Mouse (Mus musculus): Measurements from ENCODE around the gene Ccrl2. TPM values are rescaled to one million over a fixed set of nuclear protein-coding genes. Genes with fewer than 3 reads are reported as not detected.

Gene Ccrl2
- polyA plus RNA-seq, 1 experiment from 2014 or later: 0.65 TPM

DNA sequence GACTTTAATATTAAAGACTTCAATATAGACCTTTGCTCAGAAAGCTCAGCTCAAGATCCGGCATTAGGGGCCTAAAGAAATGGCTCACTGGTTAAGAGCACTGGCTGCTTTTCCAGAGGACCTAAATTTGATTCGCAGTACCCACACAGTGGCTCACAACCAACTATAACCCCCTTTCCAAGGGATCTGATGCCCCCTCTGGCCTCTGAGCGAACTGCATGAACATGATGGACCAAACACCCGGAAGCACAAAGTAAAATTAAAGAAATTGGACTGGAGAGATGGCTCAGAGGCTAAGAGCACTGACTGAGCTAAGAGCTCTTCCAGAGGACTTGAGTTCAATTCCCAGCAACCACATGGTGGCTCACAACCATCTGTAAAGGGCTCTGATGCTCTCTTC, 41.7 kb downstream of the Ccrl2 start:
- H3K27me3 ChIP-seq: no peaks in the 10 kb centered on the region
- no peak overlapping the region for H3K27ac ChIP-seq
- no peaks in the 10 kb centered on the region for H3K36me3 ChIP-seq (ENCODE audit: poor library complexity, severe bottlenecking)
- H3K9me3 ChIP-seq (replicated peaks): no peaks in the 10 kb centered on the region
- H3K4me1 ChIP-seq: no peaks in the 10 kb centered on the region
- H3K4me3 ChIP-seq: no peak overlapping the region
- no peak overlapping the region for H3K4me2 ChIP-seq
- WGBS: 78% methylated on average over 4 of the region's 4 CpGs
- H3K9ac ChIP-seq: no peak overlapping the region
- ATAC-seq: no peak

DNA sequence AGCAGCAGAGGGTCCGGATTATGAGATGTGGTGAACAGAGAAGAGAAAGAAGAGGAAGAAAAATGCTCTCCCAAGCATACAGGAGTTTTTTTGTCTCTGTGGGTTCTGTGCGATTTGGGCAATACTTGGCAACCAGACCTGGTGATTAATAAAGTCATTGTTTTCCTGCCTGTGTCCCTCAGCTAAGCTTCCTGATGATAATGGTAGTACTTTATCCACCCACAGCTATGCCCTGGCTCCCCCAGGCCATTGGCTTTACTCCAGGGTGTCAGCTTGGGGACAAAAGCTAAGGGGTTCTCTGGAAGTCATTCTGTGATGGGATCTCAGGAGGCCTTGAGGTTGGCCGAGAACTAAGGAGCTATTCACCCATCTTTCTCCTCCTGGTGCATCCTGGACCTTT, 45.3 kb downstream of the Ccrl2 start:
- 73% methylated on average over 3 of the region's 3 CpGs for WGBS
- no peaks in the 10 kb centered on the region for H3K27me3 ChIP-seq

DNA sequence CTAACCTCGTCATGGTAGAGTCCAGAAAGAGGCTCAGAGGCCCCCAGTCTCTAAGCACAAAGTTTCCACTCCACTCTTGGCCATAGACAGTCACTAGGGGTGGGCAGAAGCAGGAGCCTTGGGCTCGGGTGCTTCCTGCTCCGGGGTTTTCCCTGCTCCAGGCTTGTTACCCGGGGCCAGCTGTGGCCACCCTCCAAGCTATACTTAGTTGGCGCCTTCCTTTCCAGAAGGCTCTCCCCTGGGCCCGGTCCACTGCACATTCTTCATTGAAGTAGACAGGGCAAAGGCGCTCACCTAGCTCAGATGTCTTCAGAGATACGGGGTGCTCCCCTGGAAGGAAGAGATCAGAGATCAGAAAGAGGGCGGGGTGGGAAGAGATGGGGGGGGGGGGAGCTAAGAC, 45.8 kb downstream of the Ccrl2 start:
- no peak overlapping the region for H3K27ac ChIP-seq
- WGBS: 84% methylated on average over 9 of the region's 9 CpGs
- H3K9me3 ChIP-seq (replicated peaks): no peaks in the 10 kb centered on the region
- no peaks in the 10 kb centered on the region for H3K27me3 ChIP-seq
- no peaks in the 10 kb centered on the region for H3K4me1 ChIP-seq
- ATAC-seq: no peak
- H3K36me3 ChIP-seq (ENCODE audit: poor library complexity, severe bottlenecking): no peaks in the 10 kb centered on the region
- H3K4me3 ChIP-seq: no peak overlapping the region
- no peak overlapping the region for H3K4me2 ChIP-seq
- H3K9ac ChIP-seq: no peak overlapping the region

More for the DNA sequence above, 45.3 kb downstream of the Ccrl2 start:
- Histone ChIP-seq H3K36me3 (ENCODE audit: poor library complexity, severe bottlenecking) (no peaks in the 10 kb centered on the region), H3K4me1 (no peaks in the 10 kb centered on the region), H3K27ac (no peak overlapping the region), H3K9ac (no peak overlapping the region), H3K9me3 (replicated peaks) (no peaks in the 10 kb centered on the region), H3K4me2 (no peak overlapping the region), H3K4me3 (no peak overlapping the region)
- no peak for ATAC-seq

DNA sequence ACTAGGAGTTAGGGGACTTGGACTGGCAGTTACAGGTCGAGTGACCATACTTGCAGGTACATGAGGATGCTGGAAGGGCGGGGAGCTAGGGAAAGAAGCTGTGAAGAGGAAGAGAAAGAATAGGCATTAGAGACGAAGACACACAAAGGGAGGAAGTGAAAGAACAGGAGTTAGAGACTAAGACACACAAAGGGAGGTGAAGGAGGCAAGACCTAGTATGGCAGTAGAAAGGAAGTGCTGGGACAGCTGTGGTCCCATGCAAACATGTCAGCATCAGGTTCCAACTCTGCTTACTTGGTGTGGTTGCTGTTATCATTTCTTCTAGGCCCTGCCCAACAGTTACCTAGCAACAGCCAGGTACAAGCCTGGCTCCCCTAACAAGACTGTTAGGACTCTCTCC, 47.6 kb downstream of the Ccrl2 start:
- no peaks in the 10 kb centered on the region; the same call in 1 of the 2 replicates for H3K9me3 ChIP-seq (replicated peaks)
- no peak overlapping the region for H3K27ac ChIP-seq
- no peaks in the 10 kb centered on the region for H3K36me3 ChIP-seq (ENCODE audit: poor library complexity, severe bottlenecking)
- H3K27me3 ChIP-seq: no peaks in the 10 kb centered on the region
- no peak overlapping the region for H3K9ac ChIP-seq
- no peak overlapping the region for H3K4me3 ChIP-seq
- WGBS: 70% methylated on average over 3 of the region's 3 CpGs
- H3K4me2 ChIP-seq: no peak overlapping the region
- ATAC-seq: no peak
- H3K4me1 ChIP-seq: no peaks in the 10 kb centered on the region

DNA sequence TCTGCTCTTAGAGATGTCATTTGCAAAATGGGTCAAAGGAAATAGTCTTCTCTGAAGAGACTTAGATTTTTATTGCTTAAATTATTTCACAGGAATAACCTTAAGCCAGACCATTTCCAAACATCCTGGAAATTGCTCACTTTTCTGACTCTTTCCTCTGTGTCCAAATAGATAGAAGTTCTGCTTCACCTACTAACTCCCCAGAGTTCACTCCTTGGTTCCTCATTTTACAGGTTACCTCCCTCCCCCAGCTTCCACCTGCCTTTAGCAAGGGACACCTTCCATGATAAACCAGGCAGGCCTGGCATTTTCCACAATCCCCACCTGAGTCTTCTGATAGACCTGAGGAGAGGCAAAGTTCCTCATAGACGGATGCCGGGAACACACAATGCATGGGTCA, 50.8 kb downstream of the Ccrl2 start:
- WGBS: 94% methylated on average over 2 of the region's 2 CpGs
- ATAC-seq: no peak

More for the DNA sequence above, 50.8 kb downstream of the Ccrl2 start:
- H3K36me3 ChIP-seq (ENCODE audit: poor library complexity, severe bottlenecking): no peaks in the 10 kb centered on the region
- no peak overlapping the region for H3K9ac ChIP-seq
- no peak overlapping the region for H3K4me2 ChIP-seq
- no peak overlapping the region for H3K27ac ChIP-seq
- H3K9me3 ChIP-seq (replicated peaks): no peaks in the 10 kb centered on the region; the same call in 1 of the 2 replicates
- H3K27me3 ChIP-seq: no peaks in the 10 kb centered on the region
- H3K4me3 ChIP-seq: no peak overlapping the region
- H3K4me1 ChIP-seq: no peaks in the 10 kb centered on the region

Other genes starting within 250 kb of the Ccrl2 start
- not detected in 2 replicates for gene Prss44, start 243.5 kb downstream of the Ccrl2 start, polyA plus RNA-seq (2015; fragmentation: Nextera tagmentation; extraction: Ambion mirVana)
- not detected in 2 replicates for gene Prss43, start 230.8 kb downstream of the Ccrl2 start, polyA plus RNA-seq (2015; fragmentation: Nextera tagmentation; extraction: Ambion mirVana)
- not detected in 2 replicates for gene Prss45, start 222.9 kb downstream of the Ccrl2 start, polyA plus RNA-seq (2015; fragmentation: Nextera tagmentation; extraction: Ambion mirVana)
- gene Prss46, start 213.0 kb downstream of the Ccrl2 start, polyA plus RNA-seq (2015; fragmentation: Nextera tagmentation; extraction: Ambion mirVana): not detected in 2 replicates
- 0.11 and 0.15 TPM in 2 replicates for gene Prss50, start 199.6 kb downstream of the Ccrl2 start, polyA plus RNA-seq (2015; fragmentation: Nextera tagmentation; extraction: Ambion mirVana)
- 0.62 and 0.90 TPM in 2 replicates for gene Als2cl, start 177.6 kb downstream of the Ccrl2 start, polyA plus RNA-seq (2015; fragmentation: Nextera tagmentation; extraction: Ambion mirVana)
- gene Tmie, start 177.4 kb downstream of the Ccrl2 start, polyA plus RNA-seq (2015; fragmentation: Nextera tagmentation; extraction: Ambion mirVana): 0.16 and 0.22 TPM in 2 replicates
- not detected in 2 replicates for gene Fam240a, start 140.7 kb downstream of the Ccrl2 start, polyA plus RNA-seq (2015; fragmentation: Nextera tagmentation; extraction: Ambion mirVana)
- not detected in 2 replicates for gene Tdgf1, start 111.4 kb downstream of the Ccrl2 start, polyA plus RNA-seq (2015; fragmentation: Nextera tagmentation; extraction: Ambion mirVana)
- 0.13 and 0.34 TPM in 2 replicates for gene Lrrc2, start 106.0 kb downstream of the Ccrl2 start, polyA plus RNA-seq (2015; fragmentation: Nextera tagmentation; extraction: Ambion mirVana)
- gene Rtp3, start 66.9 kb downstream of the Ccrl2 start, polyA plus RNA-seq (2015; fragmentation: Nextera tagmentation; extraction: Ambion mirVana): not detected in 2 replicates
- gene Ltf, start 38.2 kb downstream of the Ccrl2 start, polyA plus RNA-seq (2015; fragmentation: Nextera tagmentation; extraction: Ambion mirVana): 0.81 TPM in 1 of 2 replicates, not detected in the other
- 40.4 and 42.1 TPM in 2 replicates for gene Lrrfip2, start 60.1 kb upstream of the Ccrl2 start, polyA plus RNA-seq (2015; fragmentation: Nextera tagmentation; extraction: Ambion mirVana)
- 35.1 and 41.0 TPM in 2 replicates for gene Mlh1, start 214.3 kb upstream of the Ccrl2 start, polyA plus RNA-seq (2015; fragmentation: Nextera tagmentation; extraction: Ambion mirVana)
- 34.0 and 40.4 TPM in 2 replicates for gene Epm2aip1, start 214.4 kb upstream of the Ccrl2 start, polyA plus RNA-seq (2015; fragmentation: Nextera tagmentation; extraction: Ambion mirVana)

Data from forebrain, embryonic 13.5 days (tissue).